Mouse (Mus musculus) lung, adult 2 months (tissue): ENCODE measurements at regions not wholly inside any gene's neighbourhood (a gene's known extent, or its start where the extent isn't known, plus 50 kb on each side); places are given as distances from the start of the nearest gene placed in this dataset.

Experiments used
- DNase-seq: peaks from one replicate; pipeline ENCODE4 v3.0.0; 2022
- H3K4me1 ChIP-seq: fragments of 200-500 bp; 2 replicates; pipeline ENCODE4 v1.6.1; 2011; ENCODE audit warnings: low read length; ENCODE audit not compliant: control insufficient read depth, insufficient read depth
- H3K4me3 ChIP-seq: fragments of 200-500 bp; replicated peaks from 2 replicates; pipeline ENCODE3; 2011; ENCODE audit warnings: low read depth, mild to moderate bottlenecking, control low read depth, low read length; ENCODE audit errors: extremely low read depth
- CTCF ChIP-seq: fragments of 200-500 bp; IDR thresholded peaks from 2 replicates; pipeline ENCODE4 v1.5.1; 2011; ENCODE audit warnings: mild to moderate bottlenecking, low read length, control low read depth; ENCODE audit not compliant: insufficient read depth
- POLR2A ChIP-seq: fragments of 200-500 bp; IDR thresholded peaks from 2 replicates; pipeline ENCODE4 v1.6.1; 2011; ENCODE audit warnings: low read depth, mild to moderate bottlenecking, control low read depth, low read length, borderline replicate concordance; ENCODE audit errors: extremely low read depth
- WGBS: fragments of 180-500 bp; shearing (Covaris S2); methylation state at CpG from one replicate; pipeline ENCODE4 v1.1.7; 2018; 5-methylcytosine and 5-hydroxymethylcytosine counted together

GRCm38 (mm10) chr8:88022776-88023385 is 63.5 kb upstream of the Zfp423 start:
- DNase-seq = no peak
- no peak overlapping the region for H3K4me3 ChIP-seq
- no peaks in the 10 kb centered on the region for H3K4me1 ChIP-seq
- TF ChIP-seq CTCF (no peak), POLR2A (no peak)
- 80% methylated on average over 16 of the region's 16 CpGs for WGBS

DNA sequence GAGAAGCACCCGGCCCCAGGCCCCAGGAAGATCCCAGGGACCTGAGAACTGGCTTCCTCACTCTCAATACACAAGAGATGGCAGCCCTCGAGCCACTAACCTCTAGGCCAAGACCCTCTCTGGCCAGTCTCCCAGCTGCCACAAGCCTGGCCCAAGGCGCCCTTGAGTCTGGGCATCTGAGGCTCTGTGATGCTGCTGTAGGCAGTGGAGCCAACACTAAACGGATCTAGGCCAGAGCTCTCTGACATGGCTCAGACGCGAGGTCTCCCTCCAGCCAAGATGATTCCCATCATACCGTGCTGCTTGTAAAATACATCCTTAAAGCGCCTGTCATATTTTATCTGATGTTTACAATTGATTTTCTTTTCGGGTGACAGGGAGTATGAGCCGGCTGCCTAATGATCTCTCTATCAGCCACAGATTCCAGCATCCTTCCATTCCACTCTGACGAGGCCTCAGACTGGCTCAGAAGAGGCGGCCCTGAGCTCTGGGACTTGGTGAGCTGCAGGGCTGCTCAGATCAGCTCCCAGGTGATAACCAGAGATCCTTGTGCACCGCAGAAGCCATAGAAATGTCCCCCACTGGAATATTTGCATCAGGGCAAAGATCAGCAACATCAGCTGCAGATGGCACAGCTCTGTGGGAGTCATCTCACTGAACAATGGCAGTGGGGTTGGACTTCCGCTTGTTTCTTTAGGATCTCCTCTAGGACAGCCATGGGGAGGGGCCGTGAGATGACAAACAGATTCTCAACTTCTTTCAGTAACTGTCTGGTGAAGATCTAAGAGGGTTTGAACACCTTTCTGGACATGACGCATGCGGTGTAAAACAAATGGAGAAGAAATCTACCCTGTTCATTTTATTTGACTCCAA is 60.1 kb upstream of the Zfp423 start:
- WGBS = 72% methylated on average over 17 of the region's 17 CpGs
- Histone ChIP-seq H3K4me1 (no peaks in the 10 kb centered on the region), H3K4me3 (no peak overlapping the region)
- DNase-seq = no peak
- TF ChIP-seq CTCF (no peak), POLR2A (no peak)

GRCm38 (mm10) chr8:88018494-88018893 is 59.1 kb upstream of the Zfp423 start:
- TF ChIP-seq POLR2A (no peak), CTCF (no peak)
- Histone ChIP-seq H3K4me1 (no peaks in the 10 kb centered on the region), H3K4me3 (no peak overlapping the region)
- WGBS = 90% methylated on average over 4 of the region's 4 CpGs
- no peak for DNase-seq

DNA sequence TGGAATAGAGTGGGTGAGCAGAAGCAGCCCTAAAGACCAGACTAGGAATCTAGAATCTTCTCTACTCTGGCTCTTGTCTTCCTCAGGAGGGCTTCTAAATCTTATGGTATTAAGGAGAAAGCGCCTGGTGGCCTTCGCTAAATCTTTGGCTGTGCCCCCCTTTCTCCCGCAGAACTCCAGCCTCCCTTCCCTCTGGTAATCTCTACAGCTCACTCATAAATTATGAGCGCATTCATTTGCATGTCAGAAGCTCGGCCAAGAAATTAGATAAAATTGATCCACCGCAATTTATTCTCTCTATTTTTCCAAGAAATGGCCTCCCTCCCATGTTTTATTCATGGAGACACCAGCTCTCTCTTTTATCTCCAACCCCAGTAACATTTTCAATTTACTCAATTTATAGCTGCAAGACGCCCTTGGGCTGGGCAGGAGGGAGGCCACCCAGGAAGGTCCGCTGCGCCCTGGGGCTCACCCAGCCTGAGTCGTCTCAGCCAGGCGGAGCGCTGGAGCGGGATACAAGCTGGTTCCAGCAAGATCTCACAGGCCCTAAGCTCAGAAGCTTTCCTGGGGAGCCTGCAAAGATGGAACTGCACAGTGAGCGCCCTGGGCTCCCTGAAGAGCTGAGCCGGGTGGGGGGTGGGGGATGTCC is 52.9 kb upstream of the Zfp423 start:
- no peak for DNase-seq
- H3K4me1 ChIP-seq = no peaks in the 10 kb centered on the region
- TF ChIP-seq CTCF (no peak), POLR2A (no peak)
- no peak overlapping the region for H3K4me3 ChIP-seq
- 83% methylated on average over 15 of the region's 15 CpGs for WGBS

- 27% methylated on average over 3 of the region's 3 CpGs for WGBS
- no peak for TF ChIP-seq POLR2A
- peak; percentile 48 for TF ChIP-seq CTCF
- Histone ChIP-seq H3K4me3 (no peak overlapping the region), H3K4me1 (no peaks in the 10 kb centered on the region)
- DNase-seq = peak; percentile 20
Observed at GRCm38 (mm10) chr8:88010566-88010965, 51.2 kb upstream of the Zfp423 start.

GRCm38 (mm10) chr8:88009878-88010277 is 50.5 kb upstream of the Zfp423 start:
- H3K4me3 ChIP-seq = no peak overlapping the region
- 46% methylated on average over 3 of the region's 3 CpGs for WGBS
- H3K4me1 ChIP-seq = no peaks in the 10 kb centered on the region
- no peak for TF ChIP-seq CTCF
- no peak for TF ChIP-seq POLR2A
- no peak for DNase-seq
